Mouse (Mus musculus) limb, embryonic 13.5 days (tissue): ENCODE measurements at regions not wholly inside any gene's neighbourhood (a gene's known extent, or its start where the extent isn't known, plus 50 kb on each side); places are given as distances from the start of the nearest gene placed in this dataset.
A peak's percentile ranks its signal among the peaks of the same experiment; 100 is the strongest.
"Not testable (repeated sequence)": the region's sequence is repeated elsewhere in the genome, so short reads cannot be mapped to it uniquely, and the experiment has no call there.

ENCODE experiments used
- ATAC-seq: fragments of 200-750 bp; cut with Nextera tagmentation; 2 replicates; pipeline ENCODE4 v1.8.0; 2017; ENCODE audit warnings: low read depth, moderate number of reproducible peaks, moderate TSS enrichment; ENCODE audit not compliant: low FRiP score
- H3K27ac ChIP-seq: fragments of 300-500 bp; sonication (generic); 2 replicates; pipeline ENCODE4 v1.5.1; 2015; ENCODE audit warnings: inconsistent platforms, mild to moderate bottlenecking, moderate library complexity
- H3K27me3 ChIP-seq: fragments of 300-500 bp; sonication (generic); 2 replicates; pipeline ENCODE4 v1.6.1; 2015; ENCODE audit warnings: mild to moderate bottlenecking, inconsistent platforms
- H3K36me3 ChIP-seq: fragments of 300-500 bp; sonication (generic); 2 replicates; pipeline ENCODE4 v1.6.1; 2015; ENCODE audit warnings: inconsistent platforms, mild to moderate bottlenecking, moderate library complexity
- H3K4me1 ChIP-seq: fragments of 300-500 bp; sonication (generic); 2 replicates; pipeline ENCODE4 v1.6.1; 2015; ENCODE audit warnings: inconsistent platforms
- H3K4me2 ChIP-seq: fragments of 300-500 bp; sonication (generic); replicated peaks from 2 replicates; pipeline ENCODE4 v1.6.1; 2015; ENCODE audit warnings: inconsistent platforms, mild to moderate bottlenecking, moderate library complexity
- H3K4me3 ChIP-seq: fragments of 300-500 bp; sonication (generic); 2 replicates; pipeline ENCODE4 v1.5.1; 2015; ENCODE audit warnings: moderate library complexity, mild to moderate bottlenecking, inconsistent platforms
- H3K9ac ChIP-seq: fragments of 300-500 bp; sonication (generic); 2 replicates; pipeline ENCODE4 v1.6.1; 2015; ENCODE audit warnings: mild to moderate bottlenecking, inconsistent platforms
- H3K9me3 ChIP-seq: fragments of 300-500 bp; sonication (generic); 2 replicates; pipeline ENCODE4 v1.6.1; 2016; ENCODE audit warnings: inconsistent platforms
- WGBS: fragments of 180-500 bp; shearing (Covaris S2); methylation state at CpG from one replicate; pipeline ENCODE4 v1.1.7; 2015; 5-methylcytosine and 5-hydroxymethylcytosine counted together

GRCm38 (mm10) chr8:35101701-35102100 lies 663.9 kb upstream of the Gm19410 start:
- no peak overlapping the region for H3K27ac ChIP-seq
- H3K9me3 ChIP-seq, result no peaks in the 10 kb centered on the region
- 70% methylated on average over 5 of the region's 5 CpGs for WGBS

DNA sequence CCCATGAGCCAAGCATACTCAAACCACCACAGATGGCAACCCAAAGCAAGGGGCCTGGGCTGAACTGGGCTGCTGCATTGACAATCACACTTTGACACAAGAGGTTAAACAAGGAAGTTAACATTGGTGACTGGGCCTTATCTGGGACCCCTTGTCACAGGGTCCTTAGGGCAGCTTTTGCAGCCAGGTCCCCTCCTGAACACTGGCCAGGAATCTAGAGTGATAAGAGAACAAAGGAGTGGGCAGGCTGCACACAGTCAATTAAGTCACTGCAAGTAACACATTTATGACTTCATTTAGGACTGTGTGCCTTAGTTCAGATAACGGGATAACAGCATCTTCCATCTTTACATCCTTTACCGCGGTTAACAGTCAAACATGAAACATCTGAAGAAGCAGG lies 663.5 kb upstream of the Gm19410 start:
- not testable (repeated sequence) for H3K36me3 ChIP-seq, ATAC-seq, H3K27ac ChIP-seq, H3K4me1 ChIP-seq, H3K4me2 ChIP-seq, H3K4me3 ChIP-seq, H3K9me3 ChIP-seq, H3K9ac ChIP-seq, H3K27me3 ChIP-seq
- 73% methylated on average over 3 of the region's 3 CpGs for WGBS

More at GRCm38 (mm10) chr8:35101701-35102100, 663.9 kb upstream of the Gm19410 start:
- Histone ChIP-seq H3K9ac (no peak overlapping the region), H3K4me2 (no peak overlapping the region), H3K27me3 (no peaks in the 10 kb centered on the region), H3K4me3 (no peak overlapping the region), H3K36me3 (no peaks in the 10 kb centered on the region), H3K4me1 (no peaks in the 10 kb centered on the region)
- ATAC-seq, result no peak

- H3K4me1 ChIP-seq, ATAC-seq, H3K9ac ChIP-seq, H3K4me2 ChIP-seq, H3K4me3 ChIP-seq, H3K27ac ChIP-seq, H3K9me3 ChIP-seq, H3K27me3 ChIP-seq, H3K36me3 ChIP-seq: not testable (repeated sequence)
These were observed 661.1 kb upstream of the Gm19410 start for GRCm38 (mm10) chr8:35104465-35104876.

DNA sequence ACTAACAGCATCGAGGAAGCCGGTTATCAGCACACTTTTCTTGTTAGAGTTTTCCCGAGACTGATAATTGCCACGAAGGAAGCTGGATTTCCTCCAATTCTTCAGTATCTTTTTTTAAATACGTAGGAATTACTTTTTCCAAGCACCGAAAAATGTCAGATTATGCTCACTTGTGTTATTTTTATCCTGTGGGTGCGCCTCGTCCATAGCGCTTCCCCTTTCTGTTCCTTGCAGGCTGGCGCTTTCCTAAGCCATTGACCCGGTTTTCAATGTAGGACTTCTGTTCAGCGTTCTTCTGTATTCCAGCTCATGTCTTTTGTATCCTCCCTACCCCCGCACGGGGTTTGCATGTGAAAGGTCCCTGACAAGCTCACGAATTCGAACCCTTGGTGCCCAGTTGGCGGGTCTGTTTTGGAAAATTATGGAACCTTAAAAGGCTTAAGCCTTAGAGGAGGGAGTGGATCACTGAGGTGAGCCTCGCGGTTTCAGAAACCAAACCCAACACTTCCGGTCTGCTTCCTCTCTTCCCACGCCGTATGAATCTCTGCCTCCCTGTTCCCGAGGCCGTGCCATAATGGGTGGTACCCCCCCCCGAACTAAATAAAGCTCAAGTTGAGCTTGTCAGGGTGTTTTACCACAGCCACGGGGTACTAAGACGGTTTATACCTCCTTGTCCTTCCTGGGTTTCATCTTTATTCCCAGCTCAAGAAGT lies 655.9 kb upstream of the Gm19410 start:
- Histone ChIP-seq H3K4me1 (no peaks in the 10 kb centered on the region), H3K4me2 (no peak overlapping the region), H3K9ac (no peak overlapping the region), H3K27me3 (no peaks in the 10 kb centered on the region), H3K36me3 (no peaks in the 10 kb centered on the region), H3K4me3 (no peak overlapping the region), H3K27ac (no peak overlapping the region), H3K9me3 (no peaks in the 10 kb centered on the region)
- WGBS, result 85% methylated on average over 27 of the region's 27 CpGs
- ATAC-seq, result no peak

DNA sequence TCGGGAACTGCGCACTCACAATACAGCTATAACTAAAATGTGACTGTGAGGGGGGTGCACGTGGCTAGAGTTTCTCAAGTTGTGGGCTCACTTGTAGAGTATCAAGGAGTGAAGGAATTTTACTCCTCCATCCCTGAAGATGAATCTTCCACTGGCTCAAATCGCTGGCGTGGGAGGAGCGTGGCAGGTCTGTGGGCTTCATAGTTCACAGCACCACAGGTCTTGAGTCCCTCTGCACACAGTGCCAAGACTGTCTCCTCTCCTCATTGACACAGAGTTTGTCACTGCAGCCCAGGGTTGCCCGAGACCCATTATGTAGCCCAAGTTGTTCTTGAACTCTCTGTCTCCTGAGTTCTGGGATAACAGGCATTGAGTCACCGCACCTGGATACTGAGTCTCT lies 655.3 kb upstream of the Gm19410 start:
- Histone ChIP-seq H3K27ac (no peak overlapping the region), H3K4me1 (no peaks in the 10 kb centered on the region), H3K4me3 (no peak overlapping the region), H3K36me3 (no peaks in the 10 kb centered on the region), H3K9ac (no peak overlapping the region), H3K9me3 (no peaks in the 10 kb centered on the region), H3K27me3 (no peaks in the 10 kb centered on the region), H3K4me2 (no peak overlapping the region)
- 95% methylated on average over 8 of the region's 8 CpGs for WGBS
- ATAC-seq, result no peak

- WGBS, result 69% methylated on average over 7 of the region's 7 CpGs
- Histone ChIP-seq H3K36me3 (no peaks in the 10 kb centered on the region), H3K4me1 (no peaks in the 10 kb centered on the region), H3K4me2 (no peak overlapping the region), H3K27me3 (no peaks in the 10 kb centered on the region), H3K9ac (no peak overlapping the region), H3K27ac (no peak overlapping the region), H3K9me3 (0 out of 2 replicates have a peak, but pooled peaks cover 2% of the 10 kb centered on the region), H3K4me3 (no peak overlapping the region)
- no peak for ATAC-seq
These were observed 654.5 kb upstream of the Gm19410 start for GRCm38 (mm10) chr8:35111130-35111529.

DNA sequence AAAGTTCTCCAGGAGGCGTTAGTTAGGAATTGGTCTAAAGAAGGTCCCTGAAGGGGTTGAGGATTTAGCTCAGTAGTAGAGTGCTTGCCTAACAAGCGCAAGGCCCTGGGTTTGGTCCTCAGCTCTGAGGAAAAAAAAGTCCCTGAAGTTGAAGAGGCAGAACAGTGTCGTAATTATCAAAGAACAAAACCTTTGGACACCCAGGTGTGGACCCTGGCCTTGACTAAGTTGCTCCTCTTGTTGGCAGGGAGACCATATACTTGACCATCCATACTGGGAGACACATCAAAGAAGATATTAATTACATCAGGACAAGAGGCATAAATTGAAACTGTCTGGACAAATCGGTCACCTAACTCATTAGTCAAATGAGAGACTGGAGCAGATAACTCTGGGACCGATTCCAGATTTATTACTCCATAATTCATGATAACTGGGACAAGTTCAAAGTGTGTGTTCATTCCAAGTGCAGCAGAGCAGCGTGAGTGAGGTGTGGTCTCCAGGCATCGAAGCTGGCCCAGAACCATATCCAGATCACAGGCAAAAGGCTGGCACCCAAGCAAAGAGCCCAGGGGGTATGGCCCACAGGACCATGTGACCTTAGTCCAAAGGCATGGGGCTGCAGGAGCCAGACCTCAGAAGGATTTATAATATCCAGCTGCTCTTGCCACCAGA lies 652.9 kb upstream of the Gm19410 start:
- Histone ChIP-seq H3K4me3 (no peak overlapping the region), H3K36me3 (no peaks in the 10 kb centered on the region), H3K4me2 (no peak overlapping the region), H3K9me3 (0 out of 2 replicates have a peak, but pooled peaks cover 2% of the 10 kb centered on the region), H3K27ac (no peak overlapping the region), H3K27me3 (no peaks in the 10 kb centered on the region), H3K9ac (no peak overlapping the region), H3K4me1 (no peaks in the 10 kb centered on the region)
- ATAC-seq, result no peak
- 64% methylated on average over 7 of the region's 7 CpGs for WGBS

- no peaks in the 10 kb centered on the region for H3K36me3 ChIP-seq
- no peak overlapping the region for H3K27ac ChIP-seq
These were observed 651.6 kb upstream of the Gm19410 start for GRCm38 (mm10) chr8:35114031-35114430.

DNA sequence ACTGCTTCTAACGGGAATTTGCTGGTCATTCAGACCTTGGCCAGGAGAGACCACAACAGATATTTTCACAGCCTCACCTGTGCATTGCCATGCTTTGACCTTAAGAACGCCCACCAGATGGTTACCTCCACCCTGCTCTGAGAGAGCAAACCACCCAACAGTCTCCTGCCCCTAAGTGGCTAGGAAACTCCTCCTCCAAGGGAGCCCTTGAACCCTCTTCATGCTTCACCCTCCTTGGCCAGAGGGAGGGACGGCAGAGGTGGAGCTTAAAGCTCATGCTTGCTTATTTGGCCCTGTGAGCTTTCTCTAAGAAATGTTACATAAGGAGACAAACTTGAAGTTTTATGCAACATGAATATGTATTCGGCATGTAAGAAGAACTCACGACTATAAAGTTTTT lies 645.0 kb upstream of the Gm19410 start:
- Histone ChIP-seq H3K9ac (no peak overlapping the region), H3K9me3 (0 out of 2 replicates have a peak, but pooled peaks cover 2% of the 10 kb centered on the region), H3K4me3 (no peak overlapping the region), H3K27me3 (no peaks in the 10 kb centered on the region), H3K36me3 (no peaks in the 10 kb centered on the region), H3K4me2 (no peak overlapping the region), H3K4me1 (0 out of 2 replicates have a peak, but pooled peaks cover 5% of the 10 kb centered on the region), H3K27ac (no peak overlapping the region)
- ATAC-seq, result no peak
- WGBS, result 74% methylated on average over 5 of the region's 5 CpGs

More at GRCm38 (mm10) chr8:35114031-35114430, 651.6 kb upstream of the Gm19410 start:
- no peaks in the 10 kb centered on the region for H3K27me3 ChIP-seq
- no peak for ATAC-seq
- H3K9ac ChIP-seq, result no peak overlapping the region
- no peak overlapping the region for H3K4me3 ChIP-seq
- no peak overlapping the region for H3K4me2 ChIP-seq
- 0 out of 2 replicates have a peak, but pooled peaks cover 2% of the 10 kb centered on the region for H3K9me3 ChIP-seq
- no peaks in the 10 kb centered on the region for H3K4me1 ChIP-seq
- WGBS, result 79% methylated on average over 10 of the region's 10 CpGs

GRCm38 (mm10) chr8:35121084-35121483 lies 644.5 kb upstream of the Gm19410 start:
- Histone ChIP-seq H3K4me2 (no peak overlapping the region), H3K4me3 (no peak overlapping the region), H3K27ac (no peak overlapping the region), H3K9me3 (no peaks in the 10 kb centered on the region), H3K9ac (no peak overlapping the region), H3K36me3 (no peaks in the 10 kb centered on the region), H3K4me1 (0 out of 2 replicates have a peak, but pooled peaks cover 5% of the 10 kb centered on the region), H3K27me3 (no peaks in the 10 kb centered on the region)
- 86% methylated on average over 8 of the region's 8 CpGs for WGBS
- ATAC-seq, result no peak

- no peak for ATAC-seq
- H3K27ac ChIP-seq, result no peak overlapping the region
- H3K4me2 ChIP-seq, result peak overlapping the region; percentile 58
- peak overlapping the region; percentile 32 for H3K4me3 ChIP-seq
- no peaks in the 10 kb centered on the region for H3K36me3 ChIP-seq
- H3K27me3 ChIP-seq, result no peaks in the 10 kb centered on the region
- no peaks in the 10 kb centered on the region for H3K9me3 ChIP-seq
- 0 out of 2 replicates have a peak, but pooled peaks cover 5% of the 10 kb centered on the region for H3K4me1 ChIP-seq
- 8% methylated on average over 14 of the region's 14 CpGs for WGBS
- H3K9ac ChIP-seq, result peak overlapping the region; percentile 51; the same call in 1 of the 2 replicates
These were observed 642.4 kb upstream of the Gm19410 start for GRCm38 (mm10) chr8:35123196-35123621.

DNA sequence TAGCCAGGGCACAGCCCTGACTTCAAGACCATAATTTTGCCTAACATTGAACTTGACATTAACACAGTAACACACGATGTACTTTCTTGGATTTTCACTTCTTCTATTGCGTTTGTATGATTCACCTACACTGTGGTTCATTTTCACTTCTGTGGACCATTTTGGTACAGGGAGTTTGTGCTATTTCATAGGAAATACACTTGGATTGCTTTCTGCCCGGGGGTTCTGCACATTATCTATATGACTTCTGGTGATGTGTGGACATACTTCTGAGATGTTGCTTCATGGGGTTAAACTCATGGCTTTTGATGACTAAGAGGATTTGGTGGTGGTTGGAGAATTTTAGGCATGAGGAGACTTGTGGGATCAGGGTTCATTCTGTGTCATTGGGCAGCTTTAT lies 640.4 kb upstream of the Gm19410 start:
- H3K36me3 ChIP-seq, result no peaks in the 10 kb centered on the region
- H3K4me1 ChIP-seq, result peaks cover 6% of the 10 kb centered on the region
- H3K27me3 ChIP-seq, result no peaks in the 10 kb centered on the region
- no peaks in the 10 kb centered on the region for H3K9me3 ChIP-seq
- WGBS, result 91% methylated on average over 3 of the region's 3 CpGs
- no peak for ATAC-seq
- no peak overlapping the region for H3K27ac ChIP-seq
- H3K4me2 ChIP-seq, result no peak overlapping the region
- no peak overlapping the region for H3K9ac ChIP-seq
- no peak overlapping the region for H3K4me3 ChIP-seq
